Mouse (Mus musculus): Measurements from ENCODE around the gene Mkln1. TPM values are rescaled to one million over a fixed set of nuclear protein-coding genes. Genes with fewer than 3 reads are reported as not detected.
A peak's percentile ranks its signal among the peaks of the same experiment; 100 is the strongest.

Mkln1 gene
- polyA plus RNA-seq, 1 experiment from 2014 or later: 174 TPM

DNA sequence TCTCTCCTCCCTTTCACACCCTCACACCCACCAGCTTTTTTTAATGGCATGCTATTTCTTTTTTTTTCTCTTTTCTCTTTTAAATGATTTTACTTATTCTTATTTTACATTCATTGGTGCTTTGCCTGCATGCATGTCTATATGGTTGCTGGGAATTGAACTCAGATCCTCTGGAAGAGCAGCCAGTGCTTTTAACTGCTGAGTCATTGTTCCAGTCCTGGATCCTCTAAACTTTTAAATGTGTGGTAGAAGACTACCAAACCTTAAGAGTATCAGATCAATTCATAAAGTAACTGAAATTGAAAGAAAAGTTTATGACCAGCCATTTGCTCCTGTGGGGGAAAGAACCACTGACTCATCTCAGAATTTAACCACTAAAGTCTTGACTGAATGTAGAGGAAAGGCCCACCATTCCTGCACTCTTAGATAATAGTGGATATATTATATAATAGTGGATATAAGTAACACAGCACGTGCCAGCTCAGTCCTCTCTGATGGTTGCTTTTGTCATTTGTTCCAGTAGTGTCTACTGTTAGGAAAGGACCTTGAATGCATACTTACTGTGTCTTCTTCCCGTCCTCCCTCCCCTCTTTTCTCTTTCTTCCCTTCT, 96.7 kb downstream of the Mkln1 start:
- Histone ChIP-seq H3K27me3 (replicated peaks; ENCODE audit: control insufficient read depth, insufficient read depth, low read length) (no peaks in the 10 kb centered on the region), H3K36me3 (ENCODE audit: control insufficient read depth, insufficient read depth, low read length) (peaks cover 10% of the 10 kb centered on the region; the same call in 1 of the 2 replicates), H3K4me2 (ENCODE audit: low read depth, low read length) (no peak overlapping the region), H3K9me3 (ENCODE audit: control insufficient read depth, low read length) (no peaks in the 10 kb centered on the region), H3K4me3 (ENCODE audit: low read length) (no peak overlapping the region), H3K4me1 (ENCODE audit: control insufficient read depth, insufficient read depth, low read length) (0 out of 2 replicates have a peak, but pooled peaks cover 2% of the 10 kb centered on the region), H3K9ac (ENCODE audit: low read depth, low read length) (no peak overlapping the region), H3K27ac (ENCODE audit: low read length) (no peak overlapping the region)
- no peak for ATAC-seq
- 76% methylated on average over 2 of the region's 2 CpGs for WGBS

DNA sequence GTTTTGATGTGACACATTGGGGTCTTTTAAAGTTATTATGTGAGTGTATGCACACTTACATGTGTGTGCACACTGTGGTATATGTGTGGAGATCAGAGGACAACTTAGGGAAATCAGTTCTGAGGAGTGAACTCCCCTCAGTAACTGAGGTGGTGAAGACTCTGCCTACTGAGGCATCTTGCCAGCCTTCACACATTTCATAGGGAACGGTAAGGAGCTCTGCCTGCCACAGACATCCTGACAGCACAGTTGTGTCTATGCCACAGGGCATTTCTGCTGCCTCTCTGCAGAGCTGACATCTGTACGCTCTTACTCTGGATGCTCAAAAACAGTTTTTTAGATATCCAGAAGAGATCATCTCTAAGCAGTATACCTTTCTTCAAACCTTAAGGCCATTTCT, 97.7 kb downstream of the Mkln1 start:
- H3K4me2 ChIP-seq (ENCODE audit: low read depth, low read length): no peak overlapping the region
- 0 out of 2 replicates have a peak, but pooled peaks cover 2% of the 10 kb centered on the region for H3K4me1 ChIP-seq (ENCODE audit: control insufficient read depth, insufficient read depth, low read length)
- no peak overlapping the region for H3K27ac ChIP-seq (ENCODE audit: low read length)
- H3K9ac ChIP-seq (ENCODE audit: low read depth, low read length): no peak overlapping the region
- H3K36me3 ChIP-seq (ENCODE audit: control insufficient read depth, insufficient read depth, low read length): peaks cover 10% of the 10 kb centered on the region; the same call in 1 of the 2 replicates
- H3K27me3 ChIP-seq (replicated peaks; ENCODE audit: control insufficient read depth, insufficient read depth, low read length): no peaks in the 10 kb centered on the region
- no peak for ATAC-seq
- WGBS: 94% methylated on average over 2 of the region's 2 CpGs
- H3K9me3 ChIP-seq (ENCODE audit: control insufficient read depth, low read length): no peaks in the 10 kb centered on the region
- no peak overlapping the region for H3K4me3 ChIP-seq (ENCODE audit: low read length)

DNA sequence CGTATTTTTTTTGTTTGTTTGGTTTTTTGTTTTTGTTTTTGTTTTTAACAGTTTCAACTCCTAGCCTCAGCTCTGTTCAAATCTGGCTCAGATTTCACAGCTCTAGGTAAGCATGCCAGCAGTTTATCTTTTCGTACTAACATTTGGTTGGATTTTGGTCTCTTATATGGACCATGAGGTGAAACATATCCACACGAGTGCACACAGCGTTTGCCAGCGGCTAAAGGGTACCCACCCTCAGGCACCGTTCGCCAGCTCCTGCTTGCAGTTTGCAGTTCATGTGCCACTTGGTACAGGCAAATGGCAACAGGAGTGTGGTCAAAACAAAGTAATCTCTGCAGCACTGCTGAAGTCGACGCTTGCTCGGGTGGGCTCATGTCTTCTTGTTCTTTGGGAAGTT, 101.3 kb downstream of the Mkln1 start:
- Histone ChIP-seq H3K4me1 (ENCODE audit: control insufficient read depth, insufficient read depth, low read length) (0 out of 2 replicates have a peak, but pooled peaks cover 2% of the 10 kb centered on the region), H3K9ac (ENCODE audit: low read depth, low read length) (no peak overlapping the region), H3K4me3 (ENCODE audit: low read length) (no peak overlapping the region), H3K27ac (ENCODE audit: low read length) (no peak overlapping the region), H3K36me3 (ENCODE audit: control insufficient read depth, insufficient read depth, low read length) (peaks cover 6% of the 10 kb centered on the region; the same call in 1 of the 2 replicates), H3K4me2 (ENCODE audit: low read depth, low read length) (no peak overlapping the region), H3K9me3 (ENCODE audit: control insufficient read depth, low read length) (no peaks in the 10 kb centered on the region), H3K27me3 (replicated peaks; ENCODE audit: control insufficient read depth, insufficient read depth, low read length) (no peaks in the 10 kb centered on the region)
- WGBS: 86% methylated on average over 10 of the region's 10 CpGs
- ATAC-seq: no peak

DNA sequence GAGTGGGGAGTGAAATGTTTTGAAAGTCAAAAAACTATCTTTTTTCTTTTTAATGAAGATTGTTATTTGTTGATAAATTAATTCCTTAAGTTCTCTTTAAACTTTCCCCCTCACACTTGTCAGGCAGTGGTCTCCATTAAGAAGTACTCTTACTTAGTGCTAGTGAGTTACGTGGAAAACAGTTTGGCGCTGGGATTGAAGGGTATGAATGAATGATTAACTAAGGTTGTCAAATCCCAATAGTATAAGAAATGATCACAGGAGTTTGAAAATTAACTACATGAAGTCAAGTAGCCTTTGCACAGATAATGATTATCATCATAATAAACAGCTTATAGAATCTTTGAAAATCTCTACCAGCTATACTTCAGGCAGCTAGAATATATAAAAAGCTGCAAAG, 101.7 kb downstream of the Mkln1 start:
- Histone ChIP-seq H3K27ac (ENCODE audit: low read length) (no peak overlapping the region), H3K4me2 (ENCODE audit: low read depth, low read length) (no peak overlapping the region), H3K4me1 (ENCODE audit: control insufficient read depth, insufficient read depth, low read length) (0 out of 2 replicates have a peak, but pooled peaks cover 2% of the 10 kb centered on the region), H3K9me3 (ENCODE audit: control insufficient read depth, low read length) (no peaks in the 10 kb centered on the region), H3K36me3 (ENCODE audit: control insufficient read depth, insufficient read depth, low read length) (peaks cover 6% of the 10 kb centered on the region; the same call in 1 of the 2 replicates), H3K27me3 (replicated peaks; ENCODE audit: control insufficient read depth, insufficient read depth, low read length) (no peaks in the 10 kb centered on the region), H3K9ac (ENCODE audit: low read depth, low read length) (no peak overlapping the region), H3K4me3 (ENCODE audit: low read length) (no peak overlapping the region)
- 64% methylated on average over 2 of the region's 2 CpGs for WGBS
- ATAC-seq: peak; percentile 52; the same call in 1 of the 2 replicates

DNA sequence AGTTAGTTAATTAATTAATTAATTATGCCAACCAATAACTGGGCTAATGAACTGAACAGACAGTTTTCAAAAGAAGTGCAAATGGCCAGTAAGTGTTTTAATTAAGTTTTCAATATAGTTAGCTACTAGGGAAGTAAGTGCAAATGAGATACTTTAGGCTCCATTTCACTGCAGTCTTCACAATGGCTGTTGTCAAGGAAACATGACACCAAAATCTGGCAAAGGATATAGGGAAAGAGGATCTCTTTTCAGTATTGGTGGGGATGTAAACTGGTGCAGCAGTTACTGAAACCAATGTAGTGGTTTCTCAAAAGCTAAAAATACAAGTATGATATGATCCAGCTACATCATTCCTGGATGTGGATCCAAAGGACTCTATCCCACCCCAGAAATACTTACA, 102.2 kb downstream of the Mkln1 start:
- no peak overlapping the region for H3K9ac ChIP-seq (ENCODE audit: low read depth, low read length)
- H3K4me2 ChIP-seq (ENCODE audit: low read depth, low read length): no peak overlapping the region
- H3K27me3 ChIP-seq (replicated peaks; ENCODE audit: control insufficient read depth, insufficient read depth, low read length): no peaks in the 10 kb centered on the region
- H3K4me1 ChIP-seq (ENCODE audit: control insufficient read depth, insufficient read depth, low read length): 0 out of 2 replicates have a peak, but pooled peaks cover 2% of the 10 kb centered on the region
- H3K9me3 ChIP-seq (ENCODE audit: control insufficient read depth, low read length): no peaks in the 10 kb centered on the region
- no peak overlapping the region for H3K4me3 ChIP-seq (ENCODE audit: low read length)
- H3K36me3 ChIP-seq (ENCODE audit: control insufficient read depth, insufficient read depth, low read length): peaks cover 6% of the 10 kb centered on the region; the same call in 1 of the 2 replicates
- H3K27ac ChIP-seq (ENCODE audit: low read length): no peak overlapping the region
- ATAC-seq: no peak

DNA sequence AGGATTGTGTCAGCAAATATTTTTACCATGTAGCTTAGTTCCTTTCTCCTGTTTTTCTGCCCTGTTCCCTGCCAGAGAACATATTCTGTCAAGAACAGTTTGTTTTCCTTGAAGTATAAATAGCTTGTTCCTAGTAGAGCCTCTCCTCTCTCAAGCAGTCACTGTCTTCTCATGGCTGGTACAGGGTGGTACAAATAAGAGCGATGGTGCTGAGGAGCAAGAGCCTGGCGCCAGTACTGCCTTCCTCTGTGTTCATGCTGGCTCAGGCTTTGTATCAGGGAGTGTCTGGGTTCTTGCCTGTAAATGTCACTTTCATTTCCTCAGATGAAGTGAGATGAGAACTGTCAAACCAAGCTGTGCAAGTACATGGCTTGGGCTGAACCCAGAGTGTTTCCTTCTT, 104.1 kb downstream of the Mkln1 start:
- 97% methylated on average over 2 of the region's 2 CpGs for WGBS
- H3K4me2 ChIP-seq (ENCODE audit: low read depth, low read length): no peak overlapping the region
- ATAC-seq: no peak
- H3K9ac ChIP-seq (ENCODE audit: low read depth, low read length): no peak overlapping the region
- no peaks in the 10 kb centered on the region for H3K9me3 ChIP-seq (ENCODE audit: control insufficient read depth, low read length)
- no peak overlapping the region for H3K27ac ChIP-seq (ENCODE audit: low read length)
- no peak overlapping the region for H3K4me3 ChIP-seq (ENCODE audit: low read length)
- H3K4me1 ChIP-seq (ENCODE audit: control insufficient read depth, insufficient read depth, low read length): 0 out of 2 replicates have a peak, but pooled peaks cover 2% of the 10 kb centered on the region
- no peaks in the 10 kb centered on the region for H3K36me3 ChIP-seq (ENCODE audit: control insufficient read depth, insufficient read depth, low read length)
- no peaks in the 10 kb centered on the region for H3K27me3 ChIP-seq (replicated peaks; ENCODE audit: control insufficient read depth, insufficient read depth, low read length)

DNA sequence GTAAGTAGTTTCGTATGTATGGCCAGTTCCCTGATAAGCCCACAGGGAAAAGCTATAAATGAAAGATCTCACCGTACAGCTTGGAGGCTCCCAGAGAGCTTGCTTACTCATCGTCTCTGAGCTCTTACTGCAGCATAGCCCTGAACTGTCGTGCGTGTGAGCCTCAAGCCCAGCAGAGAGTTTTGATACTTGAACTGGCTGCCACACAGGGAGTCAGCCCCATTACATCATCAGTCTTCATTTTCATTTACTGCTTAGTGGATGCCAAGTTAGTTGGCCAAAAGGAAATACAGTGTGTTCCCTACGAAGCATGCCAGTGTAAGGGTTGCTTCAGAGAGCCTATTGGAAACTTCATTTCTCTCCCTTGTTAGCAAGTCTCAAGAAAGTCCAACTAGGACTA, 115.2 kb downstream of the Mkln1 start:
- Histone ChIP-seq H3K4me2 (ENCODE audit: low read depth, low read length) (no peak overlapping the region), H3K27ac (ENCODE audit: low read length) (no peak overlapping the region), H3K9ac (ENCODE audit: low read depth, low read length) (no peak overlapping the region), H3K27me3 (replicated peaks; ENCODE audit: control insufficient read depth, insufficient read depth, low read length) (no peaks in the 10 kb centered on the region), H3K9me3 (ENCODE audit: control insufficient read depth, low read length) (no peaks in the 10 kb centered on the region), H3K4me3 (ENCODE audit: low read length) (no peak overlapping the region), H3K4me1 (ENCODE audit: control insufficient read depth, insufficient read depth, low read length) (no peaks in the 10 kb centered on the region), H3K36me3 (ENCODE audit: control insufficient read depth, insufficient read depth, low read length) (no peaks in the 10 kb centered on the region)
- 0 out of 2 replicates have a peak, but pooled peaks have one; percentile 28 for ATAC-seq
- WGBS: 68% methylated on average over 6 of the region's 6 CpGs

DNA sequence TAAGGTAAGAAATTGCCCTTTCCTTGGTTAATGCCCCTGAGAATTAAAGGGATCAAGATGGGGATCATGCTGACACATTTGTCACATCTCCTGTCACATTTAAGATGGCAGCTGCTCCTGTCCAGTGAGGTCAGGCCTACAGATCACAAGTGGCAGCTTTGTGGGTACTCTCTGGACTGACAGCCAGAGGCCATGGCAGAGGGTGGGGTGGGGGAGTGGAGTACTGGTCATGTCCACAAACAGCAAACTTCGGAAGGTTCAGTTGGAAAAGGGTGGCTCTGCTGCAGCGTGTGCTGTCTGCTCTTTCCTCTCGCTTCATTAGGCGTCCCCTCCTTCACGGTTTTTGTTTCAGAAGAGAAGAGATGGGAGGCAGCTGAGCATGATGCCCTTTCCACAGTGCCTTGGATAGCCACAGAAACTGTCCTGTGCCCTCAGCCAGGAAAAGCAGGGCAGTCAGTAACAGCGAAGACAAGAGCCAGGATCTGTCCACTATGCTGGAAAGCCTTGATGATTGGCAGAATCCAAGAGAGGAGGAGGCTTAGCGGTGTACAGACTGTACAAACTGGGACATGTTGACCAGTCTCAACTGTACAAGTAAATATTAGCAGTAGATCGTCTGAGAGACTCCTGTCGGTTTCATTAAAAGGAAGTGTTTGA, 119.3 kb downstream of the Mkln1 start:
- Histone ChIP-seq H3K27ac (ENCODE audit: low read length) (no peak overlapping the region), H3K9me3 (ENCODE audit: control insufficient read depth, low read length) (no peaks in the 10 kb centered on the region), H3K9ac (ENCODE audit: low read depth, low read length) (no peak overlapping the region), H3K27me3 (replicated peaks; ENCODE audit: control insufficient read depth, insufficient read depth, low read length) (no peaks in the 10 kb centered on the region), H3K4me2 (ENCODE audit: low read depth, low read length) (no peak overlapping the region), H3K4me3 (ENCODE audit: low read length) (no peak overlapping the region), H3K36me3 (ENCODE audit: control insufficient read depth, insufficient read depth, low read length) (no peaks in the 10 kb centered on the region), H3K4me1 (ENCODE audit: control insufficient read depth, insufficient read depth, low read length) (no peaks in the 10 kb centered on the region)
- 67% methylated on average over 9 of the region's 9 CpGs for WGBS
- ATAC-seq: no peak

DNA sequence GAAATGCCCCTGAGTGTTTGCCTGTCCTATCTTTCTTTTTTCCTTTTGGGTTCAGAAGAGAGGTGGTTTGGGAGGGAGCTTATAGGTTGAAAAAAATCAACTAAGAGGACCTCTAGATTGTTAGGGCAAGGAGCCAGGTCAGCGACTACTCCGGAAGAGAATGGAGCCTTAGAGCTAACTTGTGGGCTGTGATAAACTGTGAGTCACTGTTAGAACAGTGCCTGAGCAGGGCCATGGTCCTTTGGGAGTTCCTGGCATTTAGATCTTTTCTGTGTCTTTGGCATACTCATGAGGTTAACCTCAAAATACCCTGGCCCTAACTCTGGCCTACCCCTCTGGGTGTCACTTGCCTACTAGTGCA, 119.8 kb downstream of the Mkln1 start:
- H3K27ac ChIP-seq (ENCODE audit: low read length): no peak overlapping the region

More for the DNA sequence above, 119.8 kb downstream of the Mkln1 start:
- no peaks in the 10 kb centered on the region for H3K9me3 ChIP-seq (ENCODE audit: control insufficient read depth, low read length)
- no peaks in the 10 kb centered on the region for H3K27me3 ChIP-seq (replicated peaks; ENCODE audit: control insufficient read depth, insufficient read depth, low read length)
- no peaks in the 10 kb centered on the region for H3K4me1 ChIP-seq (ENCODE audit: control insufficient read depth, insufficient read depth, low read length)
- WGBS: 74% methylated on average over 2 of the region's 2 CpGs
- no peaks in the 10 kb centered on the region for H3K36me3 ChIP-seq (ENCODE audit: control insufficient read depth, insufficient read depth, low read length)
- ATAC-seq: no peak
- no peak overlapping the region for H3K4me3 ChIP-seq (ENCODE audit: low read length)
- H3K4me2 ChIP-seq (ENCODE audit: low read depth, low read length): no peak overlapping the region
- H3K9ac ChIP-seq (ENCODE audit: low read depth, low read length): no peak overlapping the region

All from intestine, embryonic 16.5 days (tissue).